Mouse (Mus musculus) hindbrain, embryonic 14.5 days (tissue): ENCODE measurements at regions not wholly inside any gene's neighbourhood (a gene's known extent, or its start where the extent isn't known, plus 50 kb on each side); places are given as distances from the start of the nearest gene placed in this dataset.
A peak's percentile ranks its signal among the peaks of the same experiment; 100 is the strongest.

ENCODE experiments used
- ATAC-seq: fragments of 200-750 bp; cut with Nextera tagmentation; 2 replicates; pipeline ENCODE4 v1.8.0; 2017; ENCODE audit warnings: moderate number of reproducible peaks, mild to moderate bottlenecking, moderate TSS enrichment, moderate library complexity; ENCODE audit not compliant: low FRiP score
- DNase-seq: peaks from one replicate; pipeline ENCODE4 v3.0.0-alpha.2; 2015; ENCODE audit warnings: low spot score
- H3K27ac ChIP-seq: fragments of 300-500 bp; sonication (generic); 2 replicates; pipeline ENCODE4 v1.5.1; 2014; ENCODE audit warnings: mild to moderate bottlenecking, moderate library complexity
- H3K27me3 ChIP-seq: fragments of 300-500 bp; sonication (generic); 2 replicates; pipeline ENCODE4 v1.6.1; 2014; ENCODE audit warnings: mild to moderate bottlenecking, low read length, mixed read lengths; ENCODE audit not compliant: control insufficient read depth, insufficient read depth
- H3K36me3 ChIP-seq: fragments of 300-500 bp; sonication (generic); replicated peaks from 2 replicates; pipeline ENCODE4 v1.6.1; 2014; ENCODE audit not compliant: control insufficient read depth, insufficient read depth
- H3K4me1 ChIP-seq: fragments of 300-500 bp; sonication (generic); replicated peaks from 2 replicates; pipeline ENCODE4 v1.6.1; 2014; ENCODE audit warnings: antibody characterized with exemption, low read length, mixed read lengths; ENCODE audit not compliant: control insufficient read depth, insufficient read depth
- H3K4me2 ChIP-seq: fragments of 300-500 bp; sonication (generic); replicated peaks from 2 replicates; pipeline ENCODE4 v1.6.1; 2014; ENCODE audit warnings: mild to moderate bottlenecking, moderate library complexity
- H3K4me3 ChIP-seq: fragments of 300-500 bp; sonication (generic); replicated peaks from 2 replicates; pipeline ENCODE4 v1.5.1; 2014; ENCODE audit warnings: mild to moderate bottlenecking, low read length
- H3K9ac ChIP-seq: fragments of 300-500 bp; sonication (generic); 2 replicates; pipeline ENCODE4 v1.6.1; 2014
- H3K9me3 ChIP-seq: fragments of 300-500 bp; sonication (generic); 2 replicates; pipeline ENCODE4 v1.6.1; 2016; ENCODE audit warnings: low read length; ENCODE audit not compliant: control insufficient read depth
- WGBS: fragments of 180-500 bp; shearing (Covaris S2); extraction: QIAGEN DNeasy Blood & Tissue Kit; methylation state at CpG from one replicate; pipeline ENCODE4 v1.1.7; 2014; 5-methylcytosine and 5-hydroxymethylcytosine counted together

DNA sequence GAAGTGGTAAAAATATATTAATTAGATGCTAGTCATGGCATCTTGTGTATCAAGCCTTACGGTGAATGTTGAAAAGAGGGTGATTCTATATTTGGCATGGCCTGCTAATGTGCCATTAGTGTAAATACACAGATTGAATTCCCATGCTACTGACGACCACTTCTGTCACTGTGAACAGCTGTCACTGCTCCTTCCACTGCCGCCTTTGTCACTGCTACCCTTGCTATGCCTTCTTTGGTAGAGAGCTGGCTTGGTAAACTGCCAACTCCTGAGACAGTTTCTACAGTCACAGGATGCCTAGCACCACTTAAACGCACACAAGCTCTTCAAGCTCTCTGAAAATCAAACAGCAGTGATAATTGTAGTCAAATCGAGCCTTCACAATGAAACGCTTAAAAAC, 184.1 kb upstream of the Veph1 start:
- no peaks in the 10 kb centered on the region for H3K27me3 ChIP-seq
- H3K36me3 ChIP-seq = no peaks in the 10 kb centered on the region
- DNase-seq = peak; percentile 34
- no peak overlapping the region for H3K9ac ChIP-seq
- H3K9me3 ChIP-seq = no peaks in the 10 kb centered on the region
- peak; percentile 73; the same call in 1 of the 2 replicates for ATAC-seq
- no peak overlapping the region for H3K4me2 ChIP-seq
- H3K27ac ChIP-seq = no peak overlapping the region
- no peak overlapping the region for H3K4me3 ChIP-seq
- 47% methylated on average over 6 of the region's 6 CpGs for WGBS
- no peaks in the 10 kb centered on the region; the same call in none of the 2 replicates for H3K4me1 ChIP-seq

DNA sequence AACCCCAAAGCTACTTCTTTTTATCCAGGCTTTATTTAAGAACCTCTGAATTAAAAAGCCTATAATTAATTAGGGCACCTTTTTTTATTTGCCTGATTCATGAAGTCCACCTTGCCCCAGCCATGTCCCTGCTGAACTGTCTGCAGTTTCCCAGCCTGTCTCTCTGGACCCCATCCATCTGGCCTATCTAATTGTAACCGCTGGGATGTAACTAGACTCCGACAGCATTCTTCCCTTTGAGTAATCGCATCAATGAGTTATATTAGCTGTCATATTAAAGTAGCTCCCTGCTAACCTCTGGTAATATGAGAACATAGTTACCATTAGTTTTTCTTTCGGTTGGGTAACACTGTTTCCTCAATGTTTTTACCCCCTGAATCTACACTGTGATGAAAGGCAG, 182.6 kb upstream of the Veph1 start:
- Histone ChIP-seq H3K4me2 (no peak overlapping the region), H3K36me3 (no peaks in the 10 kb centered on the region), H3K4me1 (no peaks in the 10 kb centered on the region; the same call in none of the 2 replicates), H3K27ac (no peak overlapping the region), H3K27me3 (no peaks in the 10 kb centered on the region), H3K9me3 (no peaks in the 10 kb centered on the region), H3K9ac (no peak overlapping the region), H3K4me3 (no peak overlapping the region)
- no peak for ATAC-seq
- WGBS = 46% methylated on average over 4 of the region's 4 CpGs
- DNase-seq = no peak

DNA sequence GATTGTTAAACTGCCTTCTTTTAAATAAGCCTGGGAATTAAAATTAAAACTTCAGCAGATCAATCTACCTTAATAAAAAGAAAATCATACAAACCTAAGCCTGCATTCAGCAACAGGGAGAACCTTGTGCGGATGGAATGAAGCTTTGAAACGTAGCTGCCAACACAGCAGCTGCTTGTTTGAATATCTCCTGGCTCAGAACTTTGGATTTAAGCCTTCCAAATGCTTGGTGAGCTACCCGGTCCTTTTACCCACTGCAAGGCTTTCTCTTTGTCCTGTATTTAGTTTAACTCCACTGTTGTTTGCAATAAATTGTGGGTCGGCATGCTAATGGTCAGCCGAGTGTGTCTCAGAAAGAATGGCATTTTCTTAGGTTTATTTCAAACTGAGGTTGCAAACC, 169.7 kb upstream of the Veph1 start:
- Histone ChIP-seq H3K27ac (no peak overlapping the region), H3K9ac (no peak overlapping the region), H3K36me3 (no peaks in the 10 kb centered on the region), H3K27me3 (no peaks in the 10 kb centered on the region), H3K4me1 (no peaks in the 10 kb centered on the region), H3K4me3 (no peak overlapping the region), H3K4me2 (no peak overlapping the region), H3K9me3 (no peaks in the 10 kb centered on the region)
- no peak for ATAC-seq
- 82% methylated on average over 5 of the region's 5 CpGs for whole genome bisulfite sequencing
- no peak for DNase-seq

DNA sequence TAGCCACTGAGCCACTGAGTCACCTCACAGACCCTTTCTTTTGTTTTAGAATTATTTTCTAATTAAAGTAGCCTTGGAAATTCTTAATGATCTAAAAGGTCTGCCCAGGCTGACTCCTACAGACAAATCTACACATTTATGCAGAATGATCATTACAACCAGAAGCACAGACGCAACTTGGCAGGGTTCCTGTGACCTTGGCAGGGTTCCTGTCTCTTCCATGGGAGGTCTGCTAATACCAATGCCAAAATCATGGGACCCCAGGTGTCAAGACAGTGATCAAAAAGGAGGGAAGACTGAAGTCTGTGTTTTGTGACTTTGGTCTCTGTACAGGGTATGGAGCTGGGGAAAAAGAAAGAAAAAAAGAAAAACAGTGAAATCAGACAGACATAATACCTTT, 168.7 kb upstream of the Veph1 start:
- WGBS = 88% methylated on average over 1 of the region's 1 CpGs
- Histone ChIP-seq H3K4me1 (no peaks in the 10 kb centered on the region), H3K27ac (no peak overlapping the region), H3K9ac (no peak overlapping the region), H3K36me3 (no peaks in the 10 kb centered on the region), H3K4me3 (no peak overlapping the region), H3K27me3 (no peaks in the 10 kb centered on the region), H3K4me2 (no peak overlapping the region), H3K9me3 (no peaks in the 10 kb centered on the region)
- ATAC-seq (no peak), DNase-seq (no peak)

DNA sequence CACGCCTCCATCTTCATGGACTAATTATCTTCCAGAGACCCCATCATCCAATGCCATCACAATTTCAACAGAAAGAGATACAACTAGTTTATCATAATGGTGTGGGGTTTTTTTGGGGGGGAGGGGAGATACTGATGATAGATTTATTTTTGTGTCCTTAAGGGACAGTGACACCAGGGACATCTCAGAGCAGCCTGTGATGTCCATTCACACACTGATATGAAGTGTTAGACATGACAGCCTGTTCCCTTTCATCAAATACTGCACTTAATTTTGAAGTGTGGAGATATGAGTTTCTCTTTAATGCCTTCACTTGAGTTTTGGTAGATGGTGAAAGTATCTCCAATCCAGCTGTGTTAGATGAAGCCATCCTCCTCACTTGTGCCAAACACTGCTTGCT, 165.7 kb upstream of the Veph1 start:
- no peak for ATAC-seq
- H3K9ac ChIP-seq = no peak overlapping the region
- no peaks in the 10 kb centered on the region for H3K4me1 ChIP-seq
- no peaks in the 10 kb centered on the region for H3K9me3 ChIP-seq
- no peak for DNase-seq
- no peaks in the 10 kb centered on the region for H3K36me3 ChIP-seq
- H3K27me3 ChIP-seq = no peaks in the 10 kb centered on the region
- no peak overlapping the region for H3K27ac ChIP-seq
- H3K4me3 ChIP-seq = no peak overlapping the region
- H3K4me2 ChIP-seq = no peak overlapping the region
- 88% methylated on average over 1 of the region's 1 CpGs for WGBS

DNA sequence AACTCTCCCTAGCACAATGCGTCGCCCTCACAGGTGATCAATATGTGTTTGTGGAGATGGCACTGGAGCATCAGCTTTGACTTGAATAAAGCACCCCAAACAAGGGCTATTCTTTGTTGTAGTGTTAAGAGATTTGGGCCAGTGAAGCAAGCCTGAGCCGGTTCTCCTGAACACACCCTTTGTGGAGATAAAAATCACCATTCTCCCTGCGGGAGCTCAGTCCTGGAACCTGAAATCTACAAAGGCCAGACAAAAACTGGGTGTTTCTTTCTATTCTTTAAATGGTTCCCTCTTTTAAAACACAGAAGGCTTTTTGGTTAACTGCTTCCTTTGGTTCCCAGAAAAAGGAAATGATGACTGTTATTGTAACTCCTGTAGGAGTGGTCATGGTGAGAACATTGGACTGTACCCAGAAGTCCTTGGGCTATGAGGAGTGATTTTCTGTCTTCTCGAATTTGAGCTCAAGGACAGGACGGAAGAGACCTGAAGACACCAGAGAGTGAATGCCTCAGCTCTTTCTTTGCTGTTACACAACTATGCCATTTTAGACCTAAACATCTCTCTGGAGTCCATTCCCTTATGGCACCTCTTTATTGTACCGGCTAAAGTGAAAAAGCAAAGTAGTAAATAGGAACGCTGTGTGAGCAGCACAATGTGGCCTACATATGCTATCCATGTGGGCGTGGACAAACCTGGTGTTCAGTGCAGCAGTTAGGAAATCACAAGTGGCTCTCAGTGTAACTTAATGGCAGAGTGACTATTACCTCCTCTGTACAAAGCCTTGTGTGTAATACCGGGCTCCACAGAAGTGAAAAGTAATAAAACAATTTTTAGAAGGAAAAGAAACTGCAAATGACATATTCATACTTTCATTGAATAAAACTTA, 149.9 kb upstream of the Veph1 start:
- H3K4me1 ChIP-seq = no peaks in the 10 kb centered on the region
- no peak overlapping the region for H3K4me2 ChIP-seq
- no peak overlapping the region for H3K27ac ChIP-seq
- no peaks in the 10 kb centered on the region for H3K36me3 ChIP-seq
- DNase-seq (no peak), ATAC-seq (no peak)
- no peaks in the 10 kb centered on the region for H3K9me3 ChIP-seq
- no peaks in the 10 kb centered on the region for H3K27me3 ChIP-seq
- 87% methylated on average over 10 of the region's 10 CpGs for WGBS
- no peak overlapping the region for H3K9ac ChIP-seq
- no peak overlapping the region for H3K4me3 ChIP-seq

DNA sequence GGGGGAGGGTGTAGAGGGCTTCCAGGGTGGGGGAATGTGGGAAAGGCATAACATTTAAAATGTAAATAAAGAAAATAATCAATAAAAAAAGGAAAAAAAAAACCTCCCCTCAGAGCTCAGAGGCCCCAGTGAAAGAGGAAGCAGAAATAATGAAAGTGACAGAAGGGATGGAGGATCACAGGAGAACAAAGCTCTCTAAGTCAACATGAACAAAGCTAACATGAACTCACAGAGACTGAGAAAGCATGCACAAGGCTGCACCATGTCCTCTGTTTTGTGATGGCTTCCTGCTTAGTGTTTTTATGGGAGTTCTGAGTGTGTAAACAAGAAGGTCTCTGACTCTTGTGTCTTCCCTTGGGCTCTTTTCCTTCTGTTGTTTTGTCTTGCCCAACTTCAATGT, 136.6 kb upstream of the Veph1 start:
- DNase-seq (no peak), ATAC-seq (no peak)
- Histone ChIP-seq H3K4me3 (no peak overlapping the region), H3K4me2 (no peak overlapping the region), H3K27ac (no peak overlapping the region), H3K36me3 (no peaks in the 10 kb centered on the region), H3K27me3 (no peaks in the 10 kb centered on the region), H3K4me1 (no peaks in the 10 kb centered on the region), H3K9ac (no peak overlapping the region), H3K9me3 (no peaks in the 10 kb centered on the region)

DNA sequence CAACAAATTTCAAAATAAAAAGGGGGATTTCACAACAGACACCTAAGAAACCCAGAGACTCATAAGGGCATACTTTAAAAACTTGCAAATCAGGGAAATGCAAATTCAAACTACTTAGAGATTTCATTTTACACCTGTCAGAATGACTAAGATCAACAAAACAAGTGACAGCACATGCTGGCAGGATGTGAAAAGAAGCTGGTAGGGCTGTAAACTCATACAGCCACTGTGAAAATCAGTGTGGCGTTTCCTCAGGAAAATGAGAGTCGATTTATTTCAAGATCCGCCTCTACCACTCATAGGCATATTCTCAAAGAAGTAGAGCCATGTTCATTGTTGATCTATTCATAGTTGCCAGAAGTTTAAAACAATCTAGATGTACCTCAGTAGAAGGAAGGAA, 133.6 kb upstream of the Veph1 start:
- H3K4me3 ChIP-seq = no peak overlapping the region
- no peaks in the 10 kb centered on the region for H3K27me3 ChIP-seq
- ATAC-seq (no peak), DNase-seq (no peak)
- no peaks in the 10 kb centered on the region for H3K4me1 ChIP-seq
- H3K4me2 ChIP-seq = no peak overlapping the region
- no peaks in the 10 kb centered on the region for H3K9me3 ChIP-seq
- H3K36me3 ChIP-seq = no peaks in the 10 kb centered on the region
- H3K27ac ChIP-seq = no peak overlapping the region
- H3K9ac ChIP-seq = no peak overlapping the region
- WGBS = 86% methylated on average over 3 of the region's 3 CpGs

DNA sequence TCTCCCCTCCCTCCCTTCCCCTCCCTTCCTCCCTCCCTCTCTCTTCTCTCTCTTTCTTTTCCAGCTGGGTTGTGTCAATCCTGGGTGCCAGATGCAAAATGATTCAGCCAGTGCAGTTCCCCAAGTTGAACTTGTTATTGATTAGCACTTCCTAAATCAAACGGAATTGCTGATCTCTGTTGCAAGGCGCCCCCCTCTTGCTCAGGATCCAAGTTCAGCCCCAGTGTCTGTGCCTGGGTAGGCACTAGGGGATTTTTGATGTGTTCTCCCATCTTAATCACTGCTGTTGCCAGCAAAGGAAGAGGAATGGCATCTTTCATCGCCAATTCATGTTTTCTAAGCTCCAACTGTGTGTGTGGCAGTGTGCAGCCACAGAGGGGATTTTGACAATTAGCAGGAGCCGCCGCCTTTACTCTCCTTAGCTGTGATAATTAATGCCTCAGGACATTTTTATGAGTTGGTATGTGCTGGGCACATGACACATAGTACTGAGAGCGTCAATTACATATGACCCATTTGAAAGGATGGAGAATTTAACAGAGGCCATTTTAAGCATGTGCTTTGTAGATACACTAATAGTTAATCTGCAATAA, 125.9 kb upstream of the Veph1 start:
- Histone ChIP-seq H3K4me2 (no peak overlapping the region), H3K36me3 (no peaks in the 10 kb centered on the region), H3K9ac (no peak overlapping the region), H3K27ac (no peak overlapping the region), H3K27me3 (no peaks in the 10 kb centered on the region), H3K4me3 (no peak overlapping the region), H3K9me3 (no peaks in the 10 kb centered on the region), H3K4me1 (0 out of 2 replicates have a peak, but pooled peaks cover 4% of the 10 kb centered on the region)
- ATAC-seq = peak; percentile 31; the same call in 1 of the 2 replicates
- DNase-seq = no peak
- 38% methylated on average over 6 of the region's 6 CpGs for WGBS
